Mouse (Mus musculus) spleen, embryonic (tissue): ENCODE results near the gene Ncf2.

ENCODE experiments used
- CTCF ChIA-PET: fragments of 350-600 bp; sonication (Branson Sonifier 250); formaldehyde crosslinking; loops from one replicate; lab custom pipeline; 2022; lab: Charles Lee

The Ncf2 gene

DNA sequence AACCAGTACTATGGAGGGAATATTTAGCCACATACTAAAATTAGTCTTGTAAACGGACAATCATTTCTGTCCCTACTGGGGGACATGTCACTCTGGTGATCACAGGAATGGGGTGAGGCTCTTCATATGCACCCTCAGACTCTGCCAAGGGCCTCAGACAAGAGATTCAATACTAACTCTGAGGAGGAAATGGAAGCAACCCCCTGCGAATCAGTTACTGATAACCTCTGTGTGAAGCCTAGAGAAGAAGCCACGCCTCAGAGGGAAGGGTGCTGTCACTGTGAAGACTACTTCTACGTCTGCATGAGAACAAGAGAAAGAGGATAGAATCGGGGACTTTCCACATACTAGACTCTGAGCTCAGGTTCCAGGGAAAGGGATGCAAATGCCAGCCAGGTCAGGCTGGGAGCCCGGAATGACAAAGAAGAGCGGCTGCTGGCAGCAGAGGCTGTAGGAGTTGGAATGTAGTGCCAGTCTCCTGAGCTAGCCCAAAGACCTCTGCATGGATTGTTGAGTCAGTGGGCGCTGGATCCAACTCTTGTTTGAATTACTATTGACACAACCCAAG lies 4.2 kb upstream of the Ncf2 start:
- CTCF ChIA-PET, result no interaction called here

GRCm38 (mm10) chr1:152796683-152797263 lies 3.2 kb upstream of the Ncf2 start:
- CTCF ChIA-PET, result interaction anchor here (0.6 kb wide), 1 partner anchor 29 kb away, joined by 3 read pairs; no protein-coding TSS in a partner anchor

GRCm38 (mm10) chr1:152798125-152798524 lies 1.9 kb upstream of the Ncf2 start:
- CTCF ChIA-PET, result no interaction called here

DNA sequence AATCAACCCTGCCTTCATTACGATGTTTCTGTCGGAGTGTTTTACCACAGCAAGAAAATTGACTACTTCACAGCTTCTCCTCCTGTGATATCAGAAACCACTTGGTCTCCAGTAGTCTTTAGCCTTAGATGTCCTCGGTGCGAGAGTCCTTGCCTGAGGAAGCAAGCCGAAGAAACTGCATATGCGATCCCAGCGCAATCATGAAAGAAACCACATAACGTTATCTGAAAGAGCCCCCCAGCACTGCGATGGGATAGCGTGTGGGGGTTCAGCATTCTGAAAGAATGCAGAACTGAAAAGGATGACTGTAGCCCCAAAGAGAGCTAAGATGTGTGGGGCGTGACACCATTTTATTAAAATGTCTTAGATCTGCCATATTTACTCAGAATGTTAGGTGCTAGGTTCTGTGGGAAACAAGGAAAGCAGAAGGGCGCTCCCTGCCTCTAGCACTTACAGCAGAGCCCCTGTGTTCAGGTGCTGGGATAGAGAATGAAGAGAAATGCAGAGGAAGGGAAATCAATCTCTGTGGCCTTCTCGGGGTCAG lies 711 bp downstream of the Ncf2 start:
- CTCF ChIA-PET, result no interaction called here

DNA sequence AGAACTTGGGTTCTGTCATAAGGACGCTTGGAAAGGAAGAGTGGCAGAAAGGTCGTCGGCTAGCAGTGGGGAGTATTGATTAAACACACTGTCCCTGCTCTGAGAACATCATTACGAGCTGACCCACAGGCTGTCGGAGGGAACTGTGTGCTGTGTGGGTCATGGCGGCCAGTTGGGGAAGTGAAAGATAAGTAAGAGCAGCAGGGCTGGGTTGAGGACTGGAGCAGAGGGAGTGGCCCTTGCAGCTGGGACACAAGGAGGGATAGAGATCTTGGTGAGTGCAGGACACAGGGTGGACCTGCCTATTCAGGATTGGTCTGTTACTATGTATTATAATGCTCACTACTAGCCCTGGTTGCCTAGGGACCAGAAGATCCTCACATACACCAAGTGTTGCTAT lies 4.9 kb downstream of the Ncf2 start:
- CTCF ChIA-PET, result interaction anchor here (0.9 to 1.2 kb wide), 2 partner anchors 15 to 17 kb away, joined by 3 to 5 read pairs; no protein-coding TSS in a partner anchor

DNA sequence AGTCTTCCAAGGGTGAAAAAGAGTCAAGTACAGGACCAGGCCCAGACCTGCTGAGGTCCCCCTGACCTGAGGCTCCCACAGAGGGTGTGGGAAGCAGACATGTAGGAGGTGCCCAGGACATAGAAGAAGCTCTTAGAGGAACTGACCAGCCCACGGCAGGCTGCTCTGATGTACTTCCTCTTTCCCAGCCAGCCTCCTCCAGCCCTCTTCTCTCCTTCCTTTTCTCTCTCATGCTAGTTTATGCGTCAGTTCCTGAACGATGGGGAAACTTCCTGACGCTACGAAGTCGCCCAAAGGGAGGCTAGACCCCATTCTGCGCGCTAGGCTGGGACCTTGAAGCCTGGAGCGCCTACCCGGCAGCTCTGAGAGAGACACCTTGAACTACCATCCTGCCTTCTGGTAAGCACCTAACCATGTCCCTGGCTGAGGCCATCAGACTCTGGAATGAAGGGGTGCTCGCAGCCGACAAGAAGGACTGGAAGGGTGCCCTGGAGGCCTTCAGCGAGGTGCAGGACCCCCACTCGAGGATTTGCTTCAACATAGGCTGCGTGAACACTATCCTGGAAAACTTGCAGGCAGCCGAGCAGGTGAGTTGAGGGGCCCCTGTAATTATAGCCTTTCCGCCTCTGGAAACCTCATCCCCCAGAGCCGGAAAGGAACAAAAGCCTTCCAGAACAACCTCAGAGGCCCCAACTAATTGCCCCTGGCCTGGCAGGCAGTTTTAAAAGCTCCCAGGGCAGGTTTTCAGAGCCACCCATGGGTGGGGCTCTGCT lies 7.8 kb downstream of the Ncf2 start:
- CTCF ChIA-PET, result no interaction called here

GRCm38 (mm10) chr1:152808392-152808680 lies 8.3 kb downstream of the Ncf2 start:
- CTCF ChIA-PET, result no interaction called here

DNA sequence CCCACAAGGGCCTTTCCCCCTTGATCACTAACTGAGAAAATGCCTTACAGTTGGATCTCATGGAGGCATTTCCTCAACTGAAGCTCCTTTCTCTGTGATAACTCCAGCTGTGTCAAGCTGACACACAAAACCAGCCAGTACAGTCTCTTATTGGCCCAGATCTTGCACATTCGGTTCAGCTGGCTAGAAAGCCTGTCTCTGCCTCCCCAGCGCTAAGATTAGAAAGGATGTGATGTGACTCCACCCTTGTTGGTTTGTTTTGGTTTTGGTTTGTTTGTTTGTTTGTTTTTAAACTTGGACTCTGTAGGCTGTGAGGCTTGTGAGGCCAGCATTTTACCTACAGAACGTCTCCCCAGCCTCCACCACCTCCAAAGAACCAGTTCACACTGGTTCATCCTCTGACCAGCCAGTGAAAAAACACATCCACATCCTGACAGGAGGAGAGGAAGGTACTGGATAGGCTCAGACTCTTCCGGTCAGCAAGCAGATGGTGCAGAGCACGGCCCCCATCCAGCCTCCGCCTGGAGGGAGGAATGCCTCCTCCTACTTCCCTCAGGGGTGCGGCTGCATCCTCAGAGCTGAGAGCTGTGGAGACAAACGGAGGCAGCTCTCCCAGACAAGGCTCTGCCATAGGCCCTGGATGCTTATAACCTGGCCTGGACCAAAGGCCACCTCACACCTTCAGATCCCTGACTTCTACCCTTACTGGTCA lies 9.7 kb downstream of the Ncf2 start:
- CTCF ChIA-PET, result interaction anchor here (0.7 kb wide), 1 partner anchor 44 kb away, joined by 3 read pairs; the partner anchor contains the start of genes Arpc5 and Rgl1

GRCm38 (mm10) chr1:152810533-152811439 lies 10.8 kb downstream of the Ncf2 start:
- CTCF ChIA-PET, result no interaction called here

DNA sequence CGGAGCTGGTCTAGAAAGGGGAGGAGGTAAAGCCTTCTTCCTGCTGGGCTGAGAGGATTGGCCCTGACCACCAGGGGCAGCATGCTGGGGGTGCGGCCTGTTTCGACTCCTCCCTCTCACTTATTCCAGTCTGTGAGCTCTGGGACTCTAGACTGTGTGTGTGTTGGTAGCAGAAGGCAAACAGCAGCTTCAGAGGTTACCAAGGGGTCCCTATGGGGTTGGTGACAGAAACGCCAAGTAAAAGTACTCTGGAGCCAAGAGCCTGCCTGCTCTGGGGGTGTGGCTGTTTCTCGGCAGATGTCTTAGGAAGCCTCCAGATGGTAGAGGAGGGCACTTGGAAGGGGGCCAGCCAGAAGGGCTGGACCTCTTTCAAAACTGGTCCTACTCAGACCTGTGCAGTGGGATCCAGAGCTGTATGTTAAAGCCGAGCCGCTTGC lies 15.3 kb downstream of the Ncf2 start:
- CTCF ChIA-PET, result interaction anchor here (0.8 to 1.2 kb wide), 3 partner anchors 25 to 44 kb away, joined by 3 to 6 read pairs (median 3); no protein-coding TSS in a partner anchor

DNA sequence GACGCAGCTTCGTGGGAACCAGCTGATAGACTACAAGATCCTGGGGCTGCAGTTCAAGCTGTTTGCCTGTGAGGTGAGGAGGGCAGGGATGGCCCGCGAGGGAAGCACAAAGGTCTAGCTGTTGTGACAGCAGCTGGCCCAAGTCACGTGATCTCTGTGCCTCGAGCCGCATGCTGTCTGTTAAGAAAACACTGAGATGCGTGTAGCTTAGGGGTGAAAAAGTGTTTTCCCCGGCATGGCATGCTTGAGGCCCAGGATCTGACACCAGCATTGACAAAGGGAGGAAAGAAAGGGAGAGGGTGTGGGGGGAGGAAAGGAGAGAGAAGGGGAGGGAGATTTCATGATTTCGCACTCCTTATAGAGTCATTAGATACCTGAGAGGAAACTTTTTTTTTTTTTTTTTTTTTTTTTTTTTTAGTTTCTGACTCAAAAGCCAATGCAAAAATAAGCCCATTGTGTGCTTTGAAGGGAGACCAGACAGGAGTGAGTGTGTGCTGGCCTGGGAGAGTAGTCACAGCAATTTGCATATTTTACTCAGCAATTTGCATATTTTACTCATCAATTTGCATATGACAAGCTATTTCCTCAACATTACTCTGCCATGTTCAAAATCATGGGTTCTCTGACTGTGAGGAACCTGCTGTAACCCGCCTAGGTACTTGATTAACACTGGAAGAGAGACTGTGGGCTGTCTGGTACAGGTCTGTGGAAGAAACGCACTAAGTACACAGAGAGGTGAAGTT lies 17.2 kb downstream of the Ncf2 start:
- CTCF ChIA-PET, result interaction anchor here (1.3 kb wide), 1 partner anchor 18 kb away, joined by 3 read pairs; no protein-coding TSS in a partner anchor

DNA sequence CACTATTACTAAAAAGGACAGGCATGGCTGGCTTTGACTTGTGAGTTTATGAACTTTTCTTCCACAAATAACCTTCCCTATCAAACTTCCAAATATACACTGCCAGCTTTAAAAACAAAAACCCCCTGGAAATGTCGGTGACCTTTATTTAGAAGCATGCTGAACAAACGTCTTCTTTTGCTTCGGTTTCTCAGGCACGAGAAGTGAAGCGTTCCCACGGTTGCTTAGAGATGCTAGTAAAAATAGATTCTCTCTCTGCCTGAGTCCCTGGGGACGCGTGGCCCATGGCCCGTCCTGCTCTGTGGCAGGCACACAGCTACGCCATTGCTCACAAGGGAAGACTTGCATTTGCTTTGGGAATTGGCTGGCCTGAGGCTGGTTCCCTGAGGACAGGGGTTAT lies 17.8 kb downstream of the Ncf2 start:
- CTCF ChIA-PET, result no interaction called here

- CTCF ChIA-PET, result interaction anchor here (0.8 kb wide), 1 partner anchor 1078 kb away, joined by 11 read pairs; no protein-coding TSS in a partner anchor
Measured at GRCm38 (mm10) chr1:152819558-152819957, 19.6 kb downstream of the Ncf2 start.

DNA sequence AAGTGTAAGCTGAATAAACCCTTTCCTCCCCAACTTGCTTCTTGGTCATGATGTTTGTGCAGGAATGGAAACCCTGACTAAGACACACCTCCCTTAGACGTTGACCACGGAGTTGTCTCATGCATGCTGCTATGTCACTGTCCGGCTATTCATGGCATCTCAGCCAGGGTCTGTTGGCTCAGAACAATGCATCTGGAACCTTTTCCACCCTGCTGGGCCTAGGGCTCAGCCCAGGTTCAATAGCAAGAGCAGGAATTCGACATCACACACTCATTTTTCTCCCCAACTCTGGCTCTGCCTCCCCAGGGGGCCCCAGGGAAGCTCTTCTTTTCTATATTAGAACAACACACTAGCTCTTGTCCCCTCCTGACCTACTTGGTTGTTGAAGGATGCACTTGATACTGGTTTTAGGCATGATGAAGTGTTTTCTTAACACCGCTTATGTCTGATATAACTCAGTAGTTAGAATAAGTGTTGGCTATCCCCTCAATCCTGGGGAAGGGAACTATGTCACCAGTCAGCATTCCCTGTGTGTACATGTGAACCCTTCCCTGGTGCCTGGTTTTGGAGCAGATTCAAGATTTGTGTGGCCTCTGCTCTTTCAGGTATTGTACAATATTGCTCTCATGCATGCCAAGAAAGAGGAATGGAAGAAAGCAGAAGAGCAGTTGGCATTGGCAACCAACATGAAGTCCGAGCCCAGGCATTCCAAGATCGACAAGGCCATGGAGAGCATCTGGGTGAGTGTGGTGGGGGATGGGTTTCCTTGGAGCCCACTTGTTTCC lies 21.1 kb downstream of the Ncf2 start:
- CTCF ChIA-PET, result no interaction called here

DNA sequence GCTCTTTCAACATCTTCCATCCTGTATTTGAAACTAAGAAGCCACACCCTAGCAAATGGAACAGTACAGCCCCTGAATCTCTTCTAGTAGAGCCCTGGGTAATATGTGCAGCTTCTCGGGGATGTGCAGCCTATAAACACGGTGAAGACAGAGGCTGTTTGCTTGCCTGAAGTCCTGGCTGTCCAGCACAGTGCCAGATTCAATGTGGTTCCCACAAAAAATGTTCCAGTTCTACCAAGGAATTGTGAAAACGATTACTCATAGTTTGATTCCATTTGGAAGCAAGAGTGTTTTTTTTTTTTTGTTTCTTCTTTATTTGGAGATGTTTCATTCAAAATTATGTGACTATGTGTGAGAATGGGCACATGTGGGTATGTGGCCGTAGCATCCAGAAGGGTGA lies 21.8 kb downstream of the Ncf2 start:
- CTCF ChIA-PET, result no interaction called here

- CTCF ChIA-PET, result no interaction called here
Measured at GRCm38 (mm10) chr1:152824206-152824605, 24.2 kb downstream of the Ncf2 start.

GRCm38 (mm10) chr1:152826446-152826845 lies 26.5 kb downstream of the Ncf2 start:
- CTCF ChIA-PET, result no interaction called here

DNA sequence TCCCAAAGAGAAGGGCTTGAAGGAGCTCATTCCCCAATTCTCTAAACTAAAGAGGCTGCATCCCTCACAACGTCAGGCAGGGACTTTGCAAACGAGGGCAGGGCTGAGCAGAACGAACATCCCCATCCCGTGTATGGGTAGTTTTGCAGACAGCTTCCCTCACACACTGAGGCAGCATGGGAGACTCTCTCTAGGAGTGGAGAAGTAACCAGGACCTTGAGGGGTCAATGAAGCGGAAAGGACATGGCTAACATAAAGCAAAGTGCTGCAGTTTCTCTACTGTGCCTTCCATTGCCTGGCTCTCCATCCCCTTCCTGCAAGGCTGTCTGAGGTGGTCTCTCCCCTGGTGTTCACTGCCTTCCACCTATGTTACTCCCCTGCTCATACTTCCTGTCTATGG lies 28.2 kb downstream of the Ncf2 start:
- CTCF ChIA-PET, result no interaction called here
